Mouse (Mus musculus) heart, adult 8-10 months (tissue): Measurements from ENCODE around the gene Tnip3. TPM values are rescaled to one million over a fixed set of nuclear protein-coding genes. Genes with fewer than 3 reads are reported as not detected.

Source experiments
- DNase-seq: peaks from one replicate; pipeline ENCODE4 v3.0.0; 2022; ENCODE audit warnings: low spot score
- total RNA-seq, 4 experiments: library from RNA; stranded (reverse); gene quantifications; 2 replicates each; pipeline ENCODE4 v1.2.4; 2022

Tnip3 gene
- 1 to 10 TPM; 4.1 to 4.8 (median 4.2) TPM for total RNA-seq

GRCm38 (mm10) chr6:65525192-65525591 is at the start of gene Tnip3:
Gene Tnip3, plus strand, starts transcription at chr6:65525313.
- no peak for DNase-seq

- DNase-seq: no peak
These were observed 26.3 kb upstream of the Tnip3 start for GRCm38 (mm10) chr6:65498786-65499185.

- DNase-seq: peak; percentile 73
These were observed 15.0 kb upstream of the Tnip3 start for GRCm38 (mm10) chr6:65510051-65510669.

GRCm38 (mm10) chr6:65513813-65514212 is 11.3 kb upstream of the Tnip3 start:
- no peak for DNase-seq

GRCm38 (mm10) chr6:65516759-65517158 is 8.4 kb upstream of the Tnip3 start:
- no peak for DNase-seq

- no peak for DNase-seq
These were observed 4.3 kb upstream of the Tnip3 start for GRCm38 (mm10) chr6:65520821-65521220.

GRCm38 (mm10) chr6:65527892-65528291 is 2.8 kb downstream of the Tnip3 start:
- DNase-seq: peak; percentile 43

GRCm38 (mm10) chr6:65531232-65531848 is 6.2 kb downstream of the Tnip3 start:
- DNase-seq: no peak

- DNase-seq: no peak
These were observed 8.6 kb downstream of the Tnip3 start for GRCm38 (mm10) chr6:65533687-65534086.

GRCm38 (mm10) chr6:65537327-65537884 is 12.3 kb downstream of the Tnip3 start:
- DNase-seq: no peak

GRCm38 (mm10) chr6:65538022-65538652 is 13.0 kb downstream of the Tnip3 start:
- no peak for DNase-seq

GRCm38 (mm10) chr6:65538921-65539320 is 13.8 kb downstream of the Tnip3 start:
- no peak for DNase-seq

- DNase-seq: no peak
These were observed 15.0 kb downstream of the Tnip3 start for GRCm38 (mm10) chr6:65540138-65540537.

- DNase-seq: no peak
These were observed 16.0 kb downstream of the Tnip3 start for GRCm38 (mm10) chr6:65541094-65541493.

- no peak for DNase-seq
These were observed 17.3 kb downstream of the Tnip3 start for GRCm38 (mm10) chr6:65542391-65542790.

- no peak for DNase-seq
These were observed 17.8 kb downstream of the Tnip3 start for GRCm38 (mm10) chr6:65542913-65543312.

- DNase-seq: no peak
These were observed 39.0 kb downstream of the Tnip3 start for GRCm38 (mm10) chr6:65563887-65564656.

- no peak for DNase-seq
These were observed 39.5 kb downstream of the Tnip3 start for GRCm38 (mm10) chr6:65564657-65565039.

GRCm38 (mm10) chr6:65569741-65570140 is 44.6 kb downstream of the Tnip3 start:
- peak; percentile 76 for DNase-seq

GRCm38 (mm10) chr6:65578151-65578973 is 53.2 kb downstream of the Tnip3 start:
- peak; percentile 19 for DNase-seq

GRCm38 (mm10) chr6:65583029-65583428 is 57.9 kb downstream of the Tnip3 start:
- DNase-seq: no peak
